Mouse (Mus musculus) forebrain, embryonic 11.5 days (tissue): ENCODE measurements at regions not wholly inside any gene's neighbourhood (a gene's known extent, or its start where the extent isn't known, plus 50 kb on each side); places are given as distances from the start of the nearest gene placed in this dataset.

Experiments
- ATAC-seq: fragments of 200-750 bp; cut with Nextera tagmentation; replicated peaks from 2 replicates; pipeline ENCODE4 v1.8.0; 2017; ENCODE audit warnings: moderate TSS enrichment; ENCODE audit not compliant: low FRiP score
- DNase-seq: peaks from one replicate; pipeline ENCODE4 v3.0.0-alpha.2; 2017; ENCODE audit warnings: low spot score
- H3K27ac ChIP-seq: fragments of 300-500 bp; sonication (generic); 2 replicates; pipeline ENCODE4 v1.5.1; 2014; ENCODE audit warnings: low read depth, low read length
- H3K27me3 ChIP-seq: fragments of 300-500 bp; sonication (generic); 2 replicates; pipeline ENCODE4 v1.6.1; 2014; ENCODE audit warnings: mild to moderate bottlenecking, low read length, mixed read lengths; ENCODE audit not compliant: control insufficient read depth, insufficient read depth
- H3K36me3 ChIP-seq: fragments of 300-500 bp; sonication (generic); 2 replicates; pipeline ENCODE4 v1.6.1; 2014; ENCODE audit warnings: mild to moderate bottlenecking, low read length, moderate library complexity, mixed read lengths; ENCODE audit not compliant: control insufficient read depth, insufficient read depth
- H3K4me1 ChIP-seq: fragments of 300-500 bp; sonication (generic); replicated peaks from 2 replicates; pipeline ENCODE4 v1.6.1; 2014; ENCODE audit warnings: low read length, mixed read lengths; ENCODE audit not compliant: control insufficient read depth, insufficient read depth
- H3K4me2 ChIP-seq: fragments of 300-500 bp; sonication (generic); 2 replicates; pipeline ENCODE4 v1.6.1; 2014; ENCODE audit warnings: low read depth, mild to moderate bottlenecking, low read length, moderate library complexity, mixed read lengths; ENCODE audit not compliant: severe bottlenecking
- H3K4me3 ChIP-seq: fragments of 300-500 bp; sonication (generic); 2 replicates; pipeline ENCODE4 v1.5.1; 2014; ENCODE audit warnings: low read depth, low read length
- H3K9ac ChIP-seq: fragments of 300-500 bp; sonication (generic); 2 replicates; pipeline ENCODE4 v1.6.1; 2014; ENCODE audit warnings: low read length
- H3K9me3 ChIP-seq: fragments of 300-500 bp; sonication (generic); 2 replicates; pipeline ENCODE4 v1.6.1; 2016; ENCODE audit warnings: low read length, mixed read lengths; ENCODE audit not compliant: control insufficient read depth
- WGBS: fragments of 180-500 bp; shearing (Covaris S2); extraction: QIAGEN DNeasy Blood & Tissue Kit; methylation state at CpG from one replicate; pipeline ENCODE4 v1.1.7; 2014; 5-methylcytosine and 5-hydroxymethylcytosine counted together

DNA sequence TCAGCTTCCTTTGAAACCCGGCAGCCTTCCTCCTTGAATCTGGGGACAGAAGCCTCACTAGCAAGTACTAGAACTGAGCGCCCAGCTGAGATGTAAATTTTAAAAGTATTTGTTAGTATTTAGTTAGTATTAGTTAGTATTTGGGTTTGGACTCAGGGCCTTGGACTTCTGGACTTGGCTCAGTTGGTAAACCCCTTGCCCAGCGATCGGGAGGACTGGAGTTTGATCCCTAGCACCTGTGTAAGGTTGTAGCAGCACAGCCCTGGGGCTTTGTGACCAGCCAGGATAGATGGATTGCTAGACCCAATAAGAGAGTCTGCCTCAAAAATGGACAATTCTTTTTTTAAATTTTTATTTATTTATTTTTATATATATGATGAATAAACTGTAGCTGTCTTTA is 62.7 kb upstream of the Ppp2r5a start:
- DNase-seq (no peak), ATAC-seq (no peak)
- Histone ChIP-seq H3K9me3 (no peaks in the 10 kb centered on the region), H3K36me3 (no peaks in the 10 kb centered on the region), H3K27ac (no peak overlapping the region), H3K4me3 (no peak overlapping the region), H3K4me1 (peaks cover 1% of the 10 kb centered on the region; the same call in 1 of the 2 replicates), H3K27me3 (no peaks in the 10 kb centered on the region), H3K4me2 (no peak overlapping the region), H3K9ac (no peak overlapping the region)
- 92% methylated on average over 4 of the region's 4 CpGs for WGBS

DNA sequence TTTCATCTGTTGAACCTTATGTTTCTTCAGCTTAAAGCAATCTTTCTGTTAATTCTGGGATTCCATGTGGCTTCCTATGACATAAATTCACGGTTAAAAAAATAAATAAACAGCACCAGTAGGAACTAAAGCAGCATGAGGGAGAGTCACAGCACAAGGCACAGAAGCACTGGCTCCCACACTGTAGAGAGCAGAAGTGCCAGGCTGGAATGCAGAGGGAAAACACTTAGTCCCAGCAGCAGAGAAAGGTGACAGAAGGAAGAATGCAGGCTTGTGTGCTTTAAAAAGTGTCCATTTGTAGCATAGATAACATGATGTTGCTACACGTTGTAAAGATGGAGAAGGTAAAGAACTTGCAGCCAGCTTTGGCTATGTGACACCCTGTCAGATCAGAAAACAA is 62.1 kb upstream of the Ppp2r5a start:
- Histone ChIP-seq H3K27ac (no peak overlapping the region), H3K4me2 (no peak overlapping the region), H3K4me3 (no peak overlapping the region), H3K36me3 (no peaks in the 10 kb centered on the region), H3K4me1 (no peaks in the 10 kb centered on the region; the same call in 1 of the 2 replicates), H3K9me3 (no peaks in the 10 kb centered on the region), H3K27me3 (no peaks in the 10 kb centered on the region), H3K9ac (no peak overlapping the region)
- ATAC-seq (no peak), DNase-seq (no peak)
- WGBS = 75% methylated on average over 2 of the region's 2 CpGs

DNA sequence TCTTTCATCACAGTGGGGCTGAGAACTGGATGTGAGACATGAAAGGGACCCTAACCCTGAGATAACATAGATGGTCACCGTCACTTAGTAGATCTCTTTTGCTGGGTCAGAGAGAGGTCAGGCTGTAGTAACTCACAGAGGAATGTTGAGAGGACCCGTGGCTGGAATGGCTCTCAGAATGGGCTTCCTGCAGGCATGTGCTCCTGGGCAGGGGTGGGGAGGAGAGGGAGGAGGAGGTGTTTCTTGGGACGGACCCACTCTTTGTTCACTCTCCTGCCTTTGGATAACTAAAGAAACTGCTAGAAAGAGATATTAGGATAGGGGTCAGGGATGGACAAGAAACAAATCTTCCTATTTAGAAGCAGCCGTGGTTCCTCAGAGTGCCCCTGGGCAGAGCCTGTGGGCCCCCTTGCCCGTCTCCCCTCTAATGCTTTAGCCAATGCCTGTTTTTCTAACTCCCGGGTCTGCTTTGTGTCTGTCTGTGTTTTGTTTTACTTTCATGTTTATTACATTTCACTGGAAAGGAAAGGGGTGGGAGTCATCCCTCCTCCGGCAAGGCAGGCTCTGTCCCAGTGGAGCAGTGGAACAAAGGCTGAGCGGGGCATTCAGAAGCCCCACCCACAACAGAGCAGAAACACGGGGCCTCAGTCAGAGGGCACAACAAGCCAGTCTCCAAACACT is 58.9 kb upstream of the Ppp2r5a start:
- H3K4me2 ChIP-seq = no peak overlapping the region
- DNase-seq (no peak), ATAC-seq (peak; percentile 61; the same call in 1 of the 2 replicates)
- H3K27ac ChIP-seq = no peak overlapping the region
- H3K4me1 ChIP-seq = no peaks in the 10 kb centered on the region; the same call in 1 of the 2 replicates
- no peaks in the 10 kb centered on the region for H3K27me3 ChIP-seq
- H3K9ac ChIP-seq = peak overlapping the region; percentile 2; the same call in 1 of the 2 replicates
- 17% methylated on average over 9 of the region's 9 CpGs for WGBS
- H3K36me3 ChIP-seq = no peaks in the 10 kb centered on the region
- no peaks in the 10 kb centered on the region for H3K9me3 ChIP-seq
- H3K4me3 ChIP-seq = no peak overlapping the region

DNA sequence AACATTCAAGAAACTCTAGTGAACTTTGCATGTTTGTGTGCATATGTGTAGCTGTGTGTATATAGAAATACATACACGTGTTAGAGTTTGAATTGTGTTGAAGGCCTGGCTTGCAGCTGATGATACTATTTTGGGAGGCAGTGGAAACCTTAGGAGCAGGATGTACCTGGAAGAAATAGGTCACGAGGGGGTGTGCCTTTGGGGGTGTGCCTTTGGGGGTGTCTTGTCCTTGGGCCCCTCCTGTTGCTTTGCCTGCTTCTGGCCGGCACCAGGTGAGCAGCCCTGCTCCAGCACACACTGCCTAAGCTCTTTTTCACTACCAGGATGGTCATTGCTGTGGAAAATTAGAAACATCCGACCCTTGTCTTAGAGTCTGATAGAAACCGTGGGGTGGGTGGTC is 56.0 kb upstream of the Ppp2r5a start:
- 81% methylated on average over 5 of the region's 5 CpGs for WGBS
- DNase-seq = no peak
- ATAC-seq = no peak

DNA sequence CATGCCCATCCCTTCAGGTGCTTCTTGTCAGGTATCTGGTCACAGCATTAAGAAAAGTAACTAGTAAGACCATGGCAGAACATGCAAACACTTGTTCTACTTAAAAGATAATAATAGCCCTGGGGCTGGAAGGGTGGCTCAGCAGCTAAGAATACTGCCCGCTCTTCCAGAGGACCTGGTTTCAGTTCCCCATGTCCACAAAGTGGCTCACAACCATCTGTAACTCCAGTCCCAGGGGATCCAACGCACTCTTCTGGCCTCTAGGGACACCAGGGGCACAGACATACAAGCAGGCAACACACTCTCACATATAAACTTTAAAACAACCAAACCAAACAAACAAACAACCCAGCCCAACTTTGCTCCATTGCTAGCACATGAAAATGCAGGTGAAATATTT is 55.2 kb upstream of the Ppp2r5a start:
- Histone ChIP-seq H3K4me2 (no peak overlapping the region), H3K9ac (no peak overlapping the region), H3K4me1 (no peaks in the 10 kb centered on the region; the same call in 1 of the 2 replicates), H3K36me3 (no peaks in the 10 kb centered on the region), H3K27ac (no peak overlapping the region), H3K4me3 (no peak overlapping the region), H3K27me3 (no peaks in the 10 kb centered on the region), H3K9me3 (no peaks in the 10 kb centered on the region)
- ATAC-seq = no peak
- DNase-seq = no peak
- WGBS = 75% methylated on average over 2 of the region's 2 CpGs

More for the DNA sequence above, 56.0 kb upstream of the Ppp2r5a start:
- Histone ChIP-seq H3K27ac (no peak overlapping the region), H3K4me3 (no peak overlapping the region), H3K9ac (no peak overlapping the region), H3K36me3 (no peaks in the 10 kb centered on the region), H3K4me2 (no peak overlapping the region), H3K4me1 (no peaks in the 10 kb centered on the region; the same call in 1 of the 2 replicates), H3K27me3 (no peaks in the 10 kb centered on the region), H3K9me3 (no peaks in the 10 kb centered on the region)

DNA sequence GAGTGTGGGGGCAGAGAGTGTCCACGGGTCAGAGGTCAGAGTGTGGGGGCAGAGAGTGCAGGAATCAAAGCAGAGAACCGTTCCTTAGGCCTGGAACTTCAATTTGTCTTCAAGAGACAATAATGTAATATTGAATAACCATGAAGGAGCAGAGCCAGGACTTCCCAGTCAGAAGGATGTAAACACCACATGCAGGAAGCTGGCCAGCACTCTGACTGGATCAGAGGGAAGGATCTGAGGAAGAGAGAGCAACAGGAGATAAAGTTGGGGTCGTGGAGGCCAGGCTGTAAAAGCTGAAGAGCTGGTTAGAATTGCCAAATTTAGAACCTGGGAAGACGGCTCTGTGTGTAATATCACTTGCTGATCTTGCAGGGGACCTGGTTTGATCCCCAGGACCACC is 54.0 kb upstream of the Ppp2r5a start:
- no peak for ATAC-seq
- WGBS = 78% methylated on average over 4 of the region's 4 CpGs

DNA sequence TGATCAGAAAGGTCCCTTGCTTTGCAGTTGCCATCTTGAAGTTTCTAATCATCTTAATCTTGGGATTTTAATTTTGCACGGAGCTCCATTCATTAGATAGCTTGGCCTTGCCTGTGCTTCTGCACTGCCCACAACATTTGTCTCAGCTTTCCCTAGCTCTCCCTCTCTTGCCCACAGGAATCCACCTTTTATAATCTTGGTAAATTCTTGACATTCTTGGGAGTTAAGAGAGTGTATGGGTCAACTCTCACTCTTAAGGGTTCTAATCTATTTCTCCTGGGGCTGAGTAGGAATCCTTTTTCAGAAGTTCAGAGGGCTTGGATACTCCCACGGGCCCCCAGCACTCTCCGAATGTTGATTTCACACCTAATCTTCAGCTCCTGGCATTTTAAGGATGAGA is 51.5 kb upstream of the Ppp2r5a start:
- ATAC-seq (no peak), DNase-seq (no peak)
- H3K4me3 ChIP-seq = no peak overlapping the region
- no peaks in the 10 kb centered on the region for H3K9me3 ChIP-seq
- no peak overlapping the region for H3K27ac ChIP-seq
- H3K4me2 ChIP-seq = no peak overlapping the region
- H3K27me3 ChIP-seq = no peaks in the 10 kb centered on the region
- H3K4me1 ChIP-seq = no peaks in the 10 kb centered on the region
- WGBS = 49% methylated on average over 3 of the region's 3 CpGs
- no peak overlapping the region for H3K9ac ChIP-seq
- no peaks in the 10 kb centered on the region for H3K36me3 ChIP-seq

More for the DNA sequence above, 54.0 kb upstream of the Ppp2r5a start:
- DNase-seq = no peak
- Histone ChIP-seq H3K9ac (no peak overlapping the region), H3K4me3 (no peak overlapping the region), H3K27me3 (no peaks in the 10 kb centered on the region), H3K4me2 (no peak overlapping the region), H3K36me3 (no peaks in the 10 kb centered on the region), H3K4me1 (no peaks in the 10 kb centered on the region; the same call in 1 of the 2 replicates), H3K9me3 (no peaks in the 10 kb centered on the region), H3K27ac (no peak overlapping the region)

DNA sequence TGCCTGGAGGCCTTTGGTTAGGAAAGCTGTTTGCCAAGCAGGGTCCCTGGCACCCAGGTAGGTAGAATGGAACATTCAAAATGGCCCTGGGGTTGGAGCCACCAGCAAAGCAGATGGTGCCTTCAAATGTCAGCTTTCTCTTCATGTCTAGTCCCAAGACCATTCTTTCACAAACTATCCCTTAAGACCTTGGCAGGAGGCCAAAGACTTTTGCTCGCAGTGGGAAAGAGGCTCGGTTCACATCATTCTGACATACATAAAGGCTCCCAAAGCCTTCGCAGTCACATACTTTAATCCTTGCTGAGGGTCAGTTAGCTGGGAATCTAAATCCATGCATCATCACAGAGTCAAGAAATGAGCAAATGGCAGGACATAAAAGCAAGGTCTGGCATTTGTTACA is 50.5 kb upstream of the Ppp2r5a start:
- ATAC-seq (no peak), DNase-seq (no peak)
- no peaks in the 10 kb centered on the region for H3K27me3 ChIP-seq
- H3K9ac ChIP-seq = no peak overlapping the region
- H3K4me1 ChIP-seq = no peaks in the 10 kb centered on the region
- H3K36me3 ChIP-seq = no peaks in the 10 kb centered on the region
- no peak overlapping the region for H3K4me2 ChIP-seq
- H3K9me3 ChIP-seq = no peaks in the 10 kb centered on the region
- no peak overlapping the region for H3K4me3 ChIP-seq
- 81% methylated on average over 3 of the region's 3 CpGs for WGBS
- no peak overlapping the region for H3K27ac ChIP-seq
